15 mouse cellular contexts compared by ENCODE assay signal in the genomic region with DNA sequence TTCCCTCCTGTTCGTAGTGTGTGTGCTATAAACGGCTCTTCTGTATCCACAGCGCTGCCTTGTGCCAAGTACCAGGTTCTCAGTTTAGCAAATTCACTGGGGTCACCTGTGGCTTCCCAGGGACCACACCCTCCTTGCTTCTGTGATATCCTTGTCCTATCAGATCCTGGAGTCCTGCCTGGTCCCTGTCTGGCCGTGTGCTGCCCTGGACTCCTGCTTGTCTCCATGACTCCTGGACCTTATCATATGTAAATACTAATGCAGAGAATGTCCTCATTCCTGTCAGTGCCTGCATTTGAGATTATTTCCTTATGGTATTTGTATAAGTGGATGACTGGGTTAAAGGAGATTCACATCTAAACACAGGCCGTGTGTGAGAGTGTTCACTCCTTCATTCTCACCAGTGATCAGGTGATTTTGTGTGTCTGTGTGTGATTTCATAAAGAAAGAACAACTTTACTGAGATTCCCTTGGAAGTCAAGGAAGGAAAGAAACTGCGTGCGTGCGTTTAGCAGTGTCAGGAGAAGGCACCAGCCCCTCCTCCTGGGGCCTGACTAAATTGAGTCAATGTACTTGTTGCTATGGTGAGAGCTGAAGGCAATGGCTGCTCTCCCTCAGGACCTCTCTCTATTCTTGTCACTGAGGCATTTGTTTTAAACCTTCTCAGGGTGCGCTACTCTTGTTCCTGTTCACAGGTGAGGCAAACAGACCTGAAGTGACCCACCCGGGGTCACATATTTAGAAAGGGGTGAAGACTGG. TPM values are rescaled to one million over a fixed set of nuclear protein-coding genes. Genes with fewer than 3 reads are reported as not detected.
"Had no signal": no experiment of that assay in that cellular context is flagged by ENCODE, and none has a peak within 500 bp of the region (broad histone marks: within the 10 kb centered on the region; RNA-seq: fewer than 3 reads in every experiment).

No protein-coding gene starts in this region.

RNA-seq across cellular contexts. Expression of a gene that starts 17.9 kb away (rescaled TPM):
- polyA plus RNA-seq: liver, embryonic 16.5 days; lung, embryonic 14.5 days; midbrain, embryonic 10.5 days; midbrain, embryonic 12.5 days; midbrain, embryonic 14.5 days; midbrain, embryonic 16.5 days; neural tube, embryonic 11.5 days; stomach, embryonic 14.5 days had no signal

RNA-seq across cellular contexts. Expression of a gene that starts 18.4 kb away (rescaled TPM):
- polyA plus RNA-seq: liver, embryonic 16.5 days; lung, embryonic 14.5 days; lung, embryonic 16.5 days; midbrain, embryonic 10.5 days; midbrain, embryonic 12.5 days; midbrain, embryonic 14.5 days; midbrain, embryonic 16.5 days; myocyte; neural tube, embryonic 11.5 days; neural tube, embryonic 13.5 days; neural tube, embryonic 15.5 days; stomach, embryonic 14.5 days had no signal

RNA-seq across cellular contexts. Expression of a gene that starts 30.0 kb away (rescaled TPM):
- total RNA-seq: megakaryocyte, adult 5-6 weeks; megakaryocyte-erythroid progenitor cell, adult 5-6 weeks had no signal
- polyA plus RNA-seq: lung, embryonic 14.5 days; midbrain, embryonic 10.5 days; midbrain, embryonic 12.5 days; midbrain, embryonic 14.5 days; midbrain, embryonic 16.5 days; neural tube, embryonic 11.5 days; neural tube, embryonic 15.5 days; thymus, postnatal 0 days had no signal

RNA-seq across cellular contexts. Expression of a gene that starts 48.0 kb away (rescaled TPM):
- total RNA-seq: megakaryocyte-erythroid progenitor cell, adult 5-6 weeks had no signal
- polyA plus RNA-seq: liver, embryonic 16.5 days; lung, embryonic 14.5 days; lung, embryonic 16.5 days; midbrain, embryonic 10.5 days; midbrain, embryonic 12.5 days; midbrain, embryonic 14.5 days; midbrain, embryonic 16.5 days; myocyte; neural tube, embryonic 11.5 days; neural tube, embryonic 13.5 days; neural tube, embryonic 15.5 days; stomach, embryonic 14.5 days had no signal
